Mouse (Mus musculus) liver, embryonic 12.5 days (tissue): ENCODE data around the gene Ogfr. TPM values are rescaled to one million over a fixed set of nuclear protein-coding genes. Genes with fewer than 3 reads are reported as not detected.
A peak's percentile ranks its signal among the peaks of the same experiment; 100 is the strongest.

Source experiments
- ATAC-seq: fragments of 200-750 bp; cut with Nextera tagmentation; 2 replicates; pipeline ENCODE4 v1.8.0; 2017; ENCODE audit warnings: moderate number of reproducible peaks, mild to moderate bottlenecking, moderate library complexity
- H3K27ac ChIP-seq: fragments of 300-500 bp; sonication (generic); 2 replicates; pipeline ENCODE4 v1.5.1; 2016; ENCODE audit warnings: mild to moderate bottlenecking
- H3K27me3 ChIP-seq: fragments of 300-500 bp; sonication (generic); replicated peaks from 2 replicates; pipeline ENCODE4 v1.6.1; 2016; ENCODE audit warnings: mild to moderate bottlenecking, moderate library complexity
- H3K36me3 ChIP-seq: fragments of 300-500 bp; sonication (generic); 2 replicates; pipeline ENCODE4 v1.6.1; 2016; ENCODE audit warnings: mild to moderate bottlenecking, moderate library complexity
- H3K4me1 ChIP-seq: fragments of 300-500 bp; sonication (generic); 2 replicates; pipeline ENCODE4 v1.6.1; 2016
- H3K4me2 ChIP-seq: fragments of 300-500 bp; sonication (generic); 2 replicates; pipeline ENCODE4 v1.6.1; 2016; ENCODE audit warnings: mild to moderate bottlenecking, moderate library complexity
- H3K4me3 ChIP-seq: fragments of 300-500 bp; sonication (generic); 2 replicates; pipeline ENCODE4 v1.5.1; 2016; ENCODE audit warnings: mild to moderate bottlenecking, moderate library complexity
- H3K9ac ChIP-seq: fragments of 300-500 bp; sonication (generic); 2 replicates; pipeline ENCODE4 v1.6.1; 2016; ENCODE audit warnings: mild to moderate bottlenecking, moderate library complexity
- H3K9me3 ChIP-seq: fragments of 300-500 bp; sonication (generic); replicated peaks from 2 replicates; pipeline ENCODE4 v1.6.1; 2016; ENCODE audit warnings: mild to moderate bottlenecking, moderate library complexity
- WGBS: fragments of 180-500 bp; shearing (Covaris S2); methylation state at CpG from one replicate; pipeline ENCODE4 v1.1.7; 2016; ENCODE audit not compliant: insufficient replicate concordance; 5-methylcytosine and 5-hydroxymethylcytosine counted together
- polyA plus RNA-seq: library from polyadenylated mRNA; unstranded; fragments of >200 nt; fragmentation: Nextera tagmentation; extraction: Ambion mirVana; gene quantifications from 2 replicates; pipeline ENCODE4 v1.2.1, GENCODE M21; 2016

Gene Ogfr
- polyA plus RNA-seq, 1 experiment from 2014 or later: 31.6 TPM

DNA sequence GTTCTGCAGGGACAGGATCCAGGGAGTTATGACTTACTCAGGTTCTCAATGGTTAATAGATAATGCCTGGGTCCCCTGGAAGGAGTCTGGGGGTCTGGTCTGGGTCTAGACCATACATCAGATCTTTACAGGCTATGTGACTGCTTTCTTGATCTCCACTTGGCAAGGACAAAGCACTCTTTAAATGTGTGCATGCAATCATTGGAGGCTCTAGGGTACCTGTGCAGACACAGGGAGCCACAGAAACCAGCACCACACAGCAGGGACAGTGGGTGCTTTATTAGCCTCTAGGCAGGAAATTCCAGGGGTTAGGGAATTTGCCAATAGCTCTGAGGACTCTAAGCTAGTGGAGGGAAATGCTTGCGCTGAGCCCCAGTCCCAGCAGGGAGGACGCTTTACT, 22.8 kb downstream of the Ogfr start:
- Histone ChIP-seq H3K4me3 (no peak overlapping the region), H3K27me3 (no peaks in the 10 kb centered on the region), H3K9ac (no peak overlapping the region), H3K4me2 (no peak overlapping the region), H3K9me3 (no peaks in the 10 kb centered on the region), H3K36me3 (no peaks in the 10 kb centered on the region), H3K27ac (no peak overlapping the region), H3K4me1 (no peaks in the 10 kb centered on the region)
- ATAC-seq: no peak
- WGBS: 52% methylated on average over 2 of the region's 2 CpGs

DNA sequence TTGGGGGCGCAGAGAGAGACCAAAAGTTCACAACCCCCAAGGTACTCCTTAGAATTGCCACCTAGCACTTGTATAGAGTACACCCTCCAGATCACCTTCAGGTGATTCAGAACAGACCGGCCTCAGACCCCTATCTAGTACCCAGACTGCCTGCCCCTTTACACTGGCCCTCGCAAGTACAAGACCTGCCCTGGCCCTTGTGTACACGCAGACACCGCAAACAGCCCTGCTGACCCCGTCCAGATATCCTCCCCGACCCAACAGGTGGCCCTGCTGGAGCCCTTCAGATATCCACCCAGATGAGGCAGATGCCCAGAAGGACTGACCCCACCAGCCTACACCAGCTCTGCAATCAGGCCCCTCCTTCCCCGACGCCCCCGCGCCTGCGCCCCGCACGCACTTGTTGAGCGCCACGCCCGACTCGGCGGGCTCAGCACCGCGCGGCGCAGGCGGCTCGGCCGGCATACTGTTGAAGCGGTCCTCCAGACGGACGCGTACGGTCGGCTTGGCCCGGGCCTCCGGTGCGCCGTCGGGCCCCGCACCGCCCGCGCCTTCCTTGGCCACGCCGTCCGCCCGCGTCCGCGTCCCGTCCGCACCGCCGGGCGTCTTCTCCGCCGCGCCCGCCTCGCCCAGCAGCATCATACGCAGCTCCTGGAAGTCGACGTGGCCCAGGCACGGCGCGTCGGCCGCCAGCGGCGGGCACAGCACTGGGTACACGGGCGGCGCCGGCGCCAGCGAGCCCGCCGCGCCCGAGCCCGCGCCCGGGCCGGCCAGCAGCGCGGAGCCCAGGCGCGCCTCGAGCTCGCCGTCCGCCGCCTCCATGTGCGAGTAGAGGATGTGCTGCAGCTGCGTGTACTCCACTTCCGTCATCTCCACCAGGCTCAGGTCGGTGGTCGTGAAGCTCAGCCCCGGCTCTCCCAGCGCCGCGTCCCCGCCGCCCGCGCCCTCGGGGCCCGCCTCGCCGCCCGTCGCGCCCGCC, 52.8 kb downstream of the Ogfr start:
- no peak overlapping the region for H3K27ac ChIP-seq
- 5% methylated on average over 70 of the region's 112 CpGs for WGBS
- H3K9ac ChIP-seq: no peak overlapping the region
- no peak for ATAC-seq
- H3K27me3 ChIP-seq: peaks cover 65% of the 10 kb centered on the region
- H3K4me2 ChIP-seq: peak overlapping the region; percentile 51
- H3K36me3 ChIP-seq: no peaks in the 10 kb centered on the region
- peaks cover 9% of the 10 kb centered on the region for H3K9me3 ChIP-seq
- H3K4me3 ChIP-seq: peak overlapping the region; percentile 35
- H3K4me1 ChIP-seq: no peaks in the 10 kb centered on the region

DNA sequence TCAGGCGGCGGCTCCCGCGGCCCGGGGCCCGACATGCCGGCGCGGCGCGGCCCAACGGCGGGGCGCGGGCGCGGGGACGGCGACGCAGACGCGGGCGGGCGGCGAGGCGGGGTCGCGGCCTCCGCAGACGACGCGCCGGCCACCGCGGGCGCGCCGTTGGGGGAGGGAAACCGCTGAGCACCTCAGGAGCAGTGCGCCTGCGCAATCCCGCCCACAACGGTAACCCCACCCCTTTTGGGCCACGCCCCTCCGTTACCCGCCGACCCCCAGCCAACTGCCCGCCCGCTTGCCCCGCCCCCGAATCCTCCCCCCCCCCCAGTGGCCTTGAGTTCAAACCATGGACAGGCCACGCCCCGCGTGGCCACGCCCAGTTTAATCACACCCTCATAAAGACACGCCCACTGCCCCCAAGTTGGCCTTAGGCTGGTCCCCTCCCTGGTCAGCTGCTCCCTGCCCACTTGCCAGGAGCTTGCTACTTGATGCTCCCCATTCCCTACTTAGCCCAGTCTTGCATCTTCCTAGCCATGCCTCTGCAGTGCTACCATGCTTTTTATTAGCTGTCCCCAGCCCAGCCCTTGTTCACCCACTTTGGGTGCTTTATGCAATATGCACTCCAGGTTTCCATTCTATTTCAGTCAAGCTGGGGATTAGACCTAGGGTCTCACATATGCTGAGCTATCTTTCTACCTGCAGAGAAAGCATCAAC, 53.7 kb downstream of the Ogfr start, which contains the start of gene Tcfl5:
Gene Tcfl5 (minus strand): TSS at position 154 of the 706 bp plus-strand sequence.
- peak within 1 kb of the TSS; percentile 35 for H3K4me3 ChIP-seq
- no peak within 1 kb of the TSS for H3K27ac ChIP-seq
- peak within 1 kb of the TSS; percentile 51 for H3K4me2 ChIP-seq
- no peak within 1 kb of the TSS for H3K9ac ChIP-seq
- peaks cover 9% of the 10 kb centered on the region for H3K9me3 ChIP-seq
- WGBS: 9% methylated on average over 40 of the region's 56 CpGs
- no peaks in the 10 kb centered on the region for H3K36me3 ChIP-seq
- peaks cover 67% of the 10 kb centered on the region for H3K27me3 ChIP-seq
- no peak for ATAC-seq
- H3K4me1 ChIP-seq: no peaks in the 10 kb centered on the region

DNA sequence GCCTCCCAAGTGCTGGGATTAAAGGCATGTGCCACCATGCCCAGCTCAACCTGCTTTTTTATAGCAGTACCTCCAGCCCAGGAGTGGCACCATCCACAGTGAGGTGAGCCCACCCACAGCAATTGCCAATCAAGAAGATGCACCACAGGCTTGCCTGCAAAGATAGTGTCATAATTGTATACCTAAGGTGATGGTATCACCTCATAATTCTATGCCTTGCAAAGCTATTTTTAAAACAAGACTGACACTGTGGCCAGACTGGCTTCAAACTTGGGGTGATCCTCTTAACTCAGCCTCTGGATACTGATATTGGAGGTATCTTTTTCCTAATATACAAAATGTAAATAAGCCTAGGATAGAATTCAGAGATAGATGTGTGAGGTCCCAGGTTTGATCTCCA, 54.6 kb downstream of the Ogfr start:
- Histone ChIP-seq H3K4me1 (no peaks in the 10 kb centered on the region), H3K27me3 (peaks cover 64% of the 10 kb centered on the region), H3K9ac (no peak overlapping the region), H3K9me3 (peaks cover 9% of the 10 kb centered on the region), H3K4me2 (no peak overlapping the region), H3K27ac (no peak overlapping the region), H3K4me3 (no peak overlapping the region), H3K36me3 (no peaks in the 10 kb centered on the region)
- ATAC-seq: no peak

Other genes starting within 250 kb of the Ogfr start
- gene Slco4a1, start 133.0 kb upstream of the Ogfr start, polyA plus RNA-seq: 1.0 and 1.4 TPM in 2 replicates
- 0.12 and 0.31 TPM in 2 replicates for gene Ntsr1, start 89.3 kb upstream of the Ogfr start, polyA plus RNA-seq
- gene Mrgbp, start 7.9 kb upstream of the Ogfr start, polyA plus RNA-seq: 15.2 and 15.6 TPM in 2 replicates
- gene Col9a3, start 8.5 kb downstream of the Ogfr start, polyA plus RNA-seq: 2.4 and 2.9 TPM in 2 replicates
- 0.08 and 0.26 TPM in 2 replicates for gene Tcfl5, start 53.5 kb downstream of the Ogfr start, polyA plus RNA-seq
- gene Dido1, start 120.8 kb downstream of the Ogfr start, polyA plus RNA-seq: 20.6 and 21.5 TPM in 2 replicates
- gene Gid8, start 120.9 kb downstream of the Ogfr start, polyA plus RNA-seq: 102 and 111 TPM in 2 replicates
- 4.3 and 4.9 TPM in 2 replicates for gene Slc17a9, start 136.0 kb downstream of the Ogfr start, polyA plus RNA-seq
- gene Bhlhe23, start 187.7 kb downstream of the Ogfr start, polyA plus RNA-seq: not detected in 2 replicates